Mouse (Mus musculus): ENCODE data around the gene Pacrg. TPM values are rescaled to one million over a fixed set of nuclear protein-coding genes. Genes with fewer than 3 reads are reported as not detected.

Gene Pacrg
- polyA plus RNA-seq, 1 experiment from 2014 or later: 22.5 TPM

- Histone ChIP-seq H3K27ac (ENCODE audit: low read length) (no peak overlapping the region), H3K4me2 (ENCODE audit: low read length) (no peak overlapping the region), H3K9me3 (replicated peaks; ENCODE audit: control insufficient read depth, low read length, poor library complexity, severe bottlenecking) (no peaks in the 10 kb centered on the region), H3K4me1 (ENCODE audit: control insufficient read depth, insufficient read depth, low read length) (no peaks in the 10 kb centered on the region), H3K9ac (ENCODE audit: low read depth, low read length) (no peak overlapping the region), H3K36me3 (ENCODE audit: control insufficient read depth, insufficient read depth, low read length) (no peaks in the 10 kb centered on the region), H3K27me3 (ENCODE audit: control insufficient read depth, insufficient read depth, low read depth, low read length) (no peaks in the 10 kb centered on the region), H3K4me3 (ENCODE audit: low read depth, low read length) (no peak overlapping the region)
- WGBS: 77% methylated on average over 4 of the region's 4 CpGs
- ATAC-seq: no peak
Measured at GRCm38 (mm10) chr17:10414383-10414782, 425.7 kb downstream of the Pacrg start.

GRCm38 (mm10) chr17:10413870-10414269 is 426.2 kb downstream of the Pacrg start:
- Histone ChIP-seq H3K27ac (ENCODE audit: low read length) (no peak overlapping the region), H3K4me2 (ENCODE audit: low read length) (no peak overlapping the region), H3K9ac (ENCODE audit: low read depth, low read length) (no peak overlapping the region), H3K4me3 (ENCODE audit: low read depth, low read length) (no peak overlapping the region), H3K4me1 (ENCODE audit: control insufficient read depth, insufficient read depth, low read length) (no peaks in the 10 kb centered on the region), H3K36me3 (ENCODE audit: control insufficient read depth, insufficient read depth, low read length) (no peaks in the 10 kb centered on the region), H3K9me3 (replicated peaks; ENCODE audit: control insufficient read depth, low read length, poor library complexity, severe bottlenecking) (no peaks in the 10 kb centered on the region), H3K27me3 (ENCODE audit: control insufficient read depth, insufficient read depth, low read depth, low read length) (no peaks in the 10 kb centered on the region)
- no peak for ATAC-seq
- 81% methylated on average over 9 of the region's 9 CpGs for WGBS

- no peak overlapping the region for H3K9ac ChIP-seq (ENCODE audit: low read depth, low read length)
- H3K9me3 ChIP-seq (replicated peaks; ENCODE audit: control insufficient read depth, low read length, poor library complexity, severe bottlenecking): no peaks in the 10 kb centered on the region
- no peak overlapping the region for H3K4me3 ChIP-seq (ENCODE audit: low read depth, low read length)
- no peak for ATAC-seq
- no peaks in the 10 kb centered on the region for H3K36me3 ChIP-seq (ENCODE audit: control insufficient read depth, insufficient read depth, low read length)
- peaks cover 7% of the 10 kb centered on the region for H3K4me1 ChIP-seq (ENCODE audit: control insufficient read depth, insufficient read depth, low read length)
- no peak overlapping the region for H3K4me2 ChIP-seq (ENCODE audit: low read length)
- 72% methylated on average over 8 of the region's 8 CpGs for WGBS
- no peak overlapping the region for H3K27ac ChIP-seq (ENCODE audit: low read length)
- no peaks in the 10 kb centered on the region for H3K27me3 ChIP-seq (ENCODE audit: control insufficient read depth, insufficient read depth, low read depth, low read length)
Measured at GRCm38 (mm10) chr17:10410597-10411476, 429.3 kb downstream of the Pacrg start.

GRCm38 (mm10) chr17:10408681-10409081 is 431.4 kb downstream of the Pacrg start:
- Histone ChIP-seq H3K9me3 (replicated peaks; ENCODE audit: control insufficient read depth, low read length, poor library complexity, severe bottlenecking) (no peaks in the 10 kb centered on the region), H3K9ac (ENCODE audit: low read depth, low read length) (no peak overlapping the region), H3K27me3 (ENCODE audit: control insufficient read depth, insufficient read depth, low read depth, low read length) (no peaks in the 10 kb centered on the region), H3K4me3 (ENCODE audit: low read depth, low read length) (no peak overlapping the region), H3K27ac (ENCODE audit: low read length) (no peak overlapping the region), H3K4me2 (ENCODE audit: low read length) (no peak overlapping the region), H3K36me3 (ENCODE audit: control insufficient read depth, insufficient read depth, low read length) (no peaks in the 10 kb centered on the region), H3K4me1 (ENCODE audit: control insufficient read depth, insufficient read depth, low read length) (peaks cover 7% of the 10 kb centered on the region)
- 41% methylated on average over 4 of the region's 4 CpGs for WGBS
- no peak for ATAC-seq

- H3K27me3 ChIP-seq (ENCODE audit: control insufficient read depth, insufficient read depth, low read depth, low read length): no peaks in the 10 kb centered on the region
Measured at GRCm38 (mm10) chr17:10407031-10407722, 432.9 kb downstream of the Pacrg start.

GRCm38 (mm10) chr17:10406311-10406710 is 433.8 kb downstream of the Pacrg start:
- H3K4me1 ChIP-seq (ENCODE audit: control insufficient read depth, insufficient read depth, low read length): peaks cover 7% of the 10 kb centered on the region
- H3K4me2 ChIP-seq (ENCODE audit: low read length): no peak overlapping the region
- H3K4me3 ChIP-seq (ENCODE audit: low read depth, low read length): no peak overlapping the region
- H3K9me3 ChIP-seq (replicated peaks; ENCODE audit: control insufficient read depth, low read length, poor library complexity, severe bottlenecking): no peaks in the 10 kb centered on the region
- H3K27me3 ChIP-seq (ENCODE audit: control insufficient read depth, insufficient read depth, low read depth, low read length): no peaks in the 10 kb centered on the region
- 28% methylated on average over 7 of the region's 7 CpGs for WGBS
- no peaks in the 10 kb centered on the region for H3K36me3 ChIP-seq (ENCODE audit: control insufficient read depth, insufficient read depth, low read length)
- H3K27ac ChIP-seq (ENCODE audit: low read length): no peak overlapping the region
- no peak overlapping the region for H3K9ac ChIP-seq (ENCODE audit: low read depth, low read length)
- no peak for ATAC-seq

More at GRCm38 (mm10) chr17:10407031-10407722, 432.9 kb downstream of the Pacrg start:
- Histone ChIP-seq H3K9me3 (replicated peaks; ENCODE audit: control insufficient read depth, low read length, poor library complexity, severe bottlenecking) (no peaks in the 10 kb centered on the region), H3K4me3 (ENCODE audit: low read depth, low read length) (no peak overlapping the region), H3K27ac (ENCODE audit: low read length) (no peak overlapping the region), H3K4me1 (ENCODE audit: control insufficient read depth, insufficient read depth, low read length) (peaks cover 7% of the 10 kb centered on the region), H3K9ac (ENCODE audit: low read depth, low read length) (no peak overlapping the region), H3K4me2 (ENCODE audit: low read length) (no peak overlapping the region), H3K36me3 (ENCODE audit: control insufficient read depth, insufficient read depth, low read length) (no peaks in the 10 kb centered on the region)
- WGBS: 51% methylated on average over 7 of the region's 7 CpGs
- no peak for ATAC-seq

GRCm38 (mm10) chr17:10405906-10406305 is 434.2 kb downstream of the Pacrg start:
- H3K9ac ChIP-seq (ENCODE audit: low read depth, low read length): no peak overlapping the region
- H3K4me1 ChIP-seq (ENCODE audit: control insufficient read depth, insufficient read depth, low read length): peaks cover 7% of the 10 kb centered on the region
- H3K4me3 ChIP-seq (ENCODE audit: low read depth, low read length): no peak overlapping the region
- no peaks in the 10 kb centered on the region for H3K9me3 ChIP-seq (replicated peaks; ENCODE audit: control insufficient read depth, low read length, poor library complexity, severe bottlenecking)
- H3K27me3 ChIP-seq (ENCODE audit: control insufficient read depth, insufficient read depth, low read depth, low read length): no peaks in the 10 kb centered on the region
- WGBS: 16% methylated on average over 7 of the region's 7 CpGs
- H3K36me3 ChIP-seq (ENCODE audit: control insufficient read depth, insufficient read depth, low read length): no peaks in the 10 kb centered on the region
- H3K4me2 ChIP-seq (ENCODE audit: low read length): no peak overlapping the region
- H3K27ac ChIP-seq (ENCODE audit: low read length): no peak overlapping the region
- ATAC-seq: no peak

GRCm38 (mm10) chr17:10403186-10403585 is 436.9 kb downstream of the Pacrg start:
- Histone ChIP-seq H3K27me3 (ENCODE audit: control insufficient read depth, insufficient read depth, low read depth, low read length) (no peaks in the 10 kb centered on the region), H3K36me3 (ENCODE audit: control insufficient read depth, insufficient read depth, low read length) (no peaks in the 10 kb centered on the region), H3K4me3 (ENCODE audit: low read depth, low read length) (no peak overlapping the region), H3K9ac (ENCODE audit: low read depth, low read length) (no peak overlapping the region), H3K4me2 (ENCODE audit: low read length) (no peak overlapping the region), H3K9me3 (replicated peaks; ENCODE audit: control insufficient read depth, low read length, poor library complexity, severe bottlenecking) (no peaks in the 10 kb centered on the region), H3K27ac (ENCODE audit: low read length) (no peak overlapping the region), H3K4me1 (ENCODE audit: control insufficient read depth, insufficient read depth, low read length) (peaks cover 7% of the 10 kb centered on the region)
- no peak for ATAC-seq
- WGBS: 92% methylated on average over 11 of the region's 11 CpGs

GRCm38 (mm10) chr17:10402064-10402640 is 438.0 kb downstream of the Pacrg start:
- 85% methylated on average over 12 of the region's 12 CpGs for WGBS
- Histone ChIP-seq H3K27me3 (ENCODE audit: control insufficient read depth, insufficient read depth, low read depth, low read length) (no peaks in the 10 kb centered on the region), H3K4me3 (ENCODE audit: low read depth, low read length) (no peak overlapping the region), H3K36me3 (ENCODE audit: control insufficient read depth, insufficient read depth, low read length) (no peaks in the 10 kb centered on the region), H3K4me1 (ENCODE audit: control insufficient read depth, insufficient read depth, low read length) (peaks cover 9% of the 10 kb centered on the region), H3K27ac (ENCODE audit: low read length) (no peak overlapping the region), H3K9me3 (replicated peaks; ENCODE audit: control insufficient read depth, low read length, poor library complexity, severe bottlenecking) (no peaks in the 10 kb centered on the region), H3K4me2 (ENCODE audit: low read length) (no peak overlapping the region), H3K9ac (ENCODE audit: low read depth, low read length) (no peak overlapping the region)
- ATAC-seq: no peak

All from midbrain, embryonic 16.5 days (tissue).